Mouse (Mus musculus): ENCODE results near the gene Mrpl45.

The Mrpl45 gene

DNA sequence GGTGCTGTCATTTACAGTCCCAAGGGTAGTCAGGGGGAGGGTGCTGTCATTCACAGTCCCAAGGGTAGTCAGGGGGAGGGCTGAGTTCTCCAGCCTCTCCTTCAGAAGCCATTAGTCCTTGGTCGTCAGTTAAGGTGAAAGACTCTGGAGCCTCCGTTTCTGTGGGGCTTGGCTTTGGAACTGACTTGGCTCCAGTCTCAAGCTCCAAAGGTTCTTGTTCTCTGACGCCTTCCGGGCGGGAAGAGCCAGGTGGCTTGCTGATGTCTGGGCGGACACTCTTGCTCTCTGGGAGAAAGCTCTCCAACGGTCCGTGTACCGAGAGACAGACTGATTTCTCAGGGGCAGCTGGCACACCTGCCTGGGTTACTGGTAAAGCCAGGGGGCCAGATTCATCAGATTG, 18.9 kb downstream of the Mrpl45 start:
- DNase-seq = no peak

DNA sequence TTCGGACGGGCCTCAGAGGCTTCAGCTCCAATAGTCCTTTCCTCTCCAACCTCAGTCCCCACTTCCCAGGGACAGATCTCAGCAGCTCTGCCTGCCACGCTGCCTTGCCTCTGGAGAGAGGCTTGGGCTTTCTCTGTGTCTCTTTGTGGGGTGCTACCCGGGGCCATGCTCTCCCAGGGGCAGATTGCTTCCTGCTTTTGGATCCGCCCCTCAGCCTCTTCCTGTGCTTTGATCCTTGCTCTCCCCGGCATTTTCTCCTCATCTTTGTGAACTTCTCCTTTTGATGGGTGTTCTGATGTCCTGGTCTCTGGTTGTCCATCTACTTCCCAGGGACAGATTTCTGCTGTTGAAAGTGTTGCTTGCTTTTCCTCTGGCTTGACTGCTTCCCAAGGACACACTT, 20.7 kb downstream of the Mrpl45 start:
- DNase-seq = no peak

DNA sequence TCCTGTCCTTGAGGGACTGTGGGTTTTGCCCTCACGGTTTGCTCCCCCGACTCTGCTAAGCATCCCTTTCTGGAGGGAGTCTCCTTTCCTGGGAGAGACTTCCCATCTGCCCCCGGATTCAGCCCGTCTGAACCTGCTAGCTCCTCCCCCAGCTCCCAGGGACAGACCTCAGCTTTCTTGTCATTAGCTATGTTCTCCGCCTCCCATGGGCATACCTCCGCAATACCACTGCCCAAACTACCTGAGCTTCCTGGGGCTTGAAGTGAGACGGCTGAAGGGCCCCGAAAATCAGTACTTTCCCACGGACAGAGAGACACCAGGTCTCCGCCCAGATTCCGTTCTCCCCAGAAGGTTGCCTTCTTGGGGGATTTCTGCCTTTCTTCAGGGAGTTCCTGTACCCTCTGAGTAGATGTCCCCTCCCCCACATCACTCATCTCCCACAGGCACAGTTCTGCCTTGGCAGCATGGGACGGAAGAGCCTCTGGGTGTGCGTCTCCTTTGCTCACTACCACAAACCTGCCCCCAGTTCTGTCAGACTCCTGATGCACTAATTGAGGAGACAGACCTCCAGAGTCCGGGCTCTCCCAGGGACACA, 21.3 kb downstream of the Mrpl45 start:
- DNase-seq = no peak

DNA sequence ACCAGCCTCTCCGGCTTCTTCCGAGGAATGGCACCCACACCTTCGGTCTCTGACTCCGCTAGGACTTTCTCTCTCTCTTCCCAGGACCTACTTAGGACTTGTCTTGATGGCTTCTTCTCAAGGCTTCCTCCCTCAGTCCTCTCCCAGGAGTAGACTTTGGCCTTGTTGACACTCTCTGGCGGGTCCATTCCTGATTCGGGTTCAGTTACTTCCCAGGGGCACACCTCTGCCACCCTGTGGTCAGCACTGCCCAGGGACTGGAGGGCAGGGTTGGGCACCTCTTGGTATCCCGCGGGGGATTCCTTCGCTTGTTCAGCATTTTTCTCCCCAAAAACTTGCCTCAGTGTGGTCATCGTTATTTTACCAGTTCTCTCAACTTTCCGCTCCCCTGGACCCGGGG, 21.8 kb downstream of the Mrpl45 start:
- no peak for DNase-seq

DNA sequence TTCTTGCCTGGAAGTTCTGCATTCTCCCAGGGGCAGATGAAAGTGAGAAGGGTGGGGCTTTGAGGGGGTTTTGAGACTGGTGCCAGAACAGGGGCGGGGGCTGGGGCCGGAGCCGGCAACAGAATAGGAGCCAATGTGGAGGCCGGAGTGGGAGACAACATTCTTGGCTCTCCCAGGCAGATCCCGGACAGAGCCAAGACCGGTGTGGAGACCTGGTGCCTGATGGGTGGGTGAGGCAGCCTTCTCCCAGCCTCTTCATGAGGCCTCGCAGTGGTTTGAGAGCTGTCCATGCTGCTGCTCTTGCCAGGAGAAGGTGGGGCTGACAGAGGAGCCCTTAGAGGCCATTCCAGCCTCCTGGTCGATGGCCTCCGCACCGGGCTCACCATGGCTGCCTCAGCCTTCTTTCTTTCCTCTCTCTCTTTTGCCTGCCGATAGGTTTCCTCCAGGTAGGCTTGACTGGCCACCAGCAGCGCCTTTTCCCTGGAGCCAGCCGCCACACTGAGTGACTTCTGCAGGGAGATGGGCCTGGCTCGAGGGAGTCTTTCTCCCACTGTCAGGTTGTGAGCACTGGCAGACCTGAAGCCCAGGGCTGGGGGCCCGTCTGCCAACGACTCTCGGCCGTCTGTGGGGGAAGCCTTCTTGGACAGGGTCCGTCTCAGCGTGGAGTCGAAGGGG, 22.9 kb downstream of the Mrpl45 start:
- DNase-seq = peak; percentile 35 to 73

DNA sequence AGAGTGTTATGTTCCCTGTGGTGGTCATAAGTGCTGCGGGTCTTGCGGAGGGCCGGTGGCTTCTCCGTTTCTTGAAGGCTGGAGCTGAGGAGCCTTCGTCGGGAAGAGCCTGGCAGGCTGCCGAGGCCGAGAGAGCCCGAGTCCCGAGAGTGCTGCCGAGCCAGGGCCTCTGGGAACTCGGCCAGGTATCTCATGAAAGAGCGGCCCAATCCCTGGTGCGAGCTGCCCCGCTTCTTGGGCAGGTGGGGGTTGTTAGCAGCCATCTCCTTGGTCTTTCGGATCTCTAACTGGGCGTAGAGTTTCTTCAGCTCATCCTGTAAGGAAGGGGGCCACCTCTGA, 23.4 kb downstream of the Mrpl45 start:
- peak; percentile 78 to 89 for DNase-seq

DNA sequence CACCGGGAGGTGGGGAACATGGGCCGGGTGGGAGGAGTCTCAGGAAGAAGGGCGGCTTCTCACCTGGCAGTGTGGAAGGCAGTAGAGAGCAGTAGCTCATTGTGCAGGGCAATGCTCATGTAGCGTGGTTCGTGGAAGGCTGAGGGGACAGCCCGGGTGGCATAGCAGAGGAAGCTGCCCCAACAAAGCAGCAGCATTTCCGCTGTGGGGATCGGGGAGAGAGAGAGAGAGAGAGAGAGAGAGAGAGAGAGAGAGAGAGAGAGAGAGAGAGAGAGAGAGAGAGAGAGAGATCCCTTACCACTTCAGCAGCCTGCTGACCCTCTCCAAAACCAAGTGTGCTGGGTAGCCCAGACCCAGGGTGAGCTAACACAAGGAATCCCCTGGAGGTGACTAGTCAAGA, 27.7 kb downstream of the Mrpl45 start:
- DNase-seq = no peak

DNA sequence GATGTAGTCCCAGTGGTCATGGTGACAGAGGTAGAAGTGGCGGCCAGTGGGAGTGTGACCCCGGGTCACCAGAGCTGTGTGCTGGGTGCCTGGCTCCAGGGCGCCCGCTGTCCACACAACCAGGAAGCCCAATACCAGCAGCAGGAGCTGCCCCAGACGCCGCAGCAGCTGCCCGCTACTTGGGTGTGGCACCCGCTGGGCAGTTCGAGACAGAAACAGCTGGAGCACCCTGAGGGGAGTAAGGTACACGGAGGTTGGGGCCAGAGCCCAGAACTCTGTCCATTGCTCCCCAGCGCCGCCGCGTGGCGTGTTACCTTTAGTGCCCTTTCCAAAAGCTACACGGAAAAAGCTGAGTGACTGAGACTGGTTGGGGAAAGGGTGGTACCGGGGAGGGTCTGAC, 28.1 kb downstream of the Mrpl45 start:
- DNase-seq = peak; percentile 43 to 52

DNA sequence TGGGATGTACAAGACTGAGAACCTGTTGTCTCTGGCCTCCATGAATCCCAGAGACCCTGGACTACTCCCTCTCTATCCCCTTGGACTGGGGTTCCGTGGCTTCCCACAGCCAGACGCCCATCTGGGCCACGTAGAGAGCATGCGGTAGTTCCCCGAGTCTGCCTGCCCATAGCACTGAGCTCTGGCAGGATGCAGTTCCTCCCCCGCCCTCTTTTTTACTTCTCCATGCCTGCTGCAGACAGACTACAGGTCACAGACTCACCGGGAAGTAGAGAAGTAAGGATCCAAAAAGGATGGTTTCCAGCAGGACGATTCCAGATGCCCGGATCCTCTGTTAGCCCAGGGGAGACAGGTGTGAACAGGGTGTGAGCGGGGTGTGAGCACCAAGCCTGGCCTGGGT, 29.9 kb downstream of the Mrpl45 start:
- no peak for DNase-seq

DNA sequence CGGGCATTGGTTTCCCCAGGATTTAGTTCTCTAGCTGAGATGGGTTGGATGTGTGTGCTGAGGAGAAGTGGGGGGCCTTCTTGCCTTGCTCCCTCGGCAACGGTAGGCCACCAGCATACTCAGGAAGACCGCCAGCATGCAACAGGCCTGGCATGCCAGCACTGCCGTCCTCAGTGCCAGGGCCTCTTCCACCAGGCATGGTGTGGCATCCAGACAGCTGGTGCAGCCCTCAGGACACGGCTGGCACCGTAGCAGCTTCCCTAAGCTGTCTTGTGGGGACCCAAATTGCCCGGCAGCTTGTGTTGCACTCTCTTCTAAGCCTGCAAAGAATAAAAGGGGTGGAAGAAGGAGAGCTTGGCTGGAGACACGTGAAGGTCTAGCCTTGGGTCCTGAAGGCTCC, 30.9 kb downstream of the Mrpl45 start:
- DNase-seq = no peak

DNA sequence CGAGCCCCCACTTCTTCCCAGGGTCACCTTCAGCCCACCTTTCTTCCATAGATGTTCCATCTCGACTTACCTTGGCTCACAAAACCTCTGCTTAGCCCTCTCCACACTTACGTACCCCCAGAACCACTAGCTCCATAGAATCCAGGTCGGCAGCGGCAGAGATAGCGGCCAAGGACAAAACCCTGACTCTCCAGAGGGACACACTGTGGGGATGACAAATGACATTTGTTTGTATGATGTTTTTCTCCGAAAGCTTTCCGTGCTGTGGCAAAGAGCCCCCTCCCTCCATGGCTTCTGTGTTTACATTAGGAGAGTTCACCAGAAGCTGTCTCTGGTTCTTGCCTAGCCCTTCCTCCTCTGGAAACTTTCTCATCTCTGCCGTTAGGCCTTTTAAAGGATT, 31.8 kb downstream of the Mrpl45 start:
- no peak for DNase-seq

DNA sequence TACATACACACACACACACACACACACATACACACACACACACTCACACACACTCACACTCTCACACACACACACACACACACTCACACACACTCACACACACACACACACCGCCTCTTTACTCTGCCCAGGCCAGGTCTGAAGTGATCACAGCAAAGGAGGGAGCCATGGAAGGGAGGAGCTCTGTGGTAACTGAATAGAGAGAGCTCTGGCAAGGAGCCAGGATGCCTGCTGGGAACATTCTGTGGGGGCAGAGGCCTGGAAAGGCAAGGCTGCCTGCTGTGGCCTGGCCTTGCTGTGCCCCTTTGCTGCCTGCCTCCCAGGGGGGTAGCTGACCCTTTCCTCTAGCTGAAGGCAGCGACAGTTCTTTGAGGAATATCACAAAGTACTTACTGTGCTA, 34.5 kb downstream of the Mrpl45 start:
- peak; percentile 74 to 75 for DNase-seq

DNA sequence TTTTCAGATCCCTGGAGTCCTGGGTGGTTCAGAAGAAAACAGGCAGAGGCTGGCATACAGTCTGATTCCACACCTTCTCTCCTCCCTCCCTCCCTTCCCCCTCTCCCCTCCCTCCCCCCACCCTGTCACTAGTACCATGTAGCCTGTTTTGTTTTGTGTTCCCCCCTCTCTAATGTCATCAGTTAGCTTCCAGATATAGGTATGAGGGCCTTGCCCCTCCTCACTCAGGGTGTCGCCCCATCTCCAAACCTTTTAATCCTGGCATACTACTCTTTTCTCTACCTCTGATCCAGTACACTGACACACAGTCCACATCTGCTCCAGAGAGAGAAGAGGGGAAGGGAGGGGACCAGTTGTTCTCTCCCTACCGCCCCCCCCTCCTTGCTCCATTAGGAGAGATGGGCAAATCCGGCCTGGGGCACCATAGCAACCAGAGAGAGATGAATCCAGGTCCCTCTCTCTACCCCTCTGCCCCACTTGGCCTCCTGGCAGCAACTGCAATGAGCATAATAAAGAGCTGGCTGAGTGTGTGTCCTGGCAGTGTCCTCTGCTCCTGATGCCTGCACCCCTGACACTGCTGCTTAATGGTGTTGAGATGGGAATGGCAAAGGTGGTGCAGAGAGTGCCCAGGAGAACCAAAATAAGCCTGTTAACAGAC, 36.6 kb downstream of the Mrpl45 start, which contains the start of gene Gpr179:
Gpr179 (minus strand) TSS at position 51 of the 658 bp plus-strand sequence.
- no peak for DNase-seq

DNA sequence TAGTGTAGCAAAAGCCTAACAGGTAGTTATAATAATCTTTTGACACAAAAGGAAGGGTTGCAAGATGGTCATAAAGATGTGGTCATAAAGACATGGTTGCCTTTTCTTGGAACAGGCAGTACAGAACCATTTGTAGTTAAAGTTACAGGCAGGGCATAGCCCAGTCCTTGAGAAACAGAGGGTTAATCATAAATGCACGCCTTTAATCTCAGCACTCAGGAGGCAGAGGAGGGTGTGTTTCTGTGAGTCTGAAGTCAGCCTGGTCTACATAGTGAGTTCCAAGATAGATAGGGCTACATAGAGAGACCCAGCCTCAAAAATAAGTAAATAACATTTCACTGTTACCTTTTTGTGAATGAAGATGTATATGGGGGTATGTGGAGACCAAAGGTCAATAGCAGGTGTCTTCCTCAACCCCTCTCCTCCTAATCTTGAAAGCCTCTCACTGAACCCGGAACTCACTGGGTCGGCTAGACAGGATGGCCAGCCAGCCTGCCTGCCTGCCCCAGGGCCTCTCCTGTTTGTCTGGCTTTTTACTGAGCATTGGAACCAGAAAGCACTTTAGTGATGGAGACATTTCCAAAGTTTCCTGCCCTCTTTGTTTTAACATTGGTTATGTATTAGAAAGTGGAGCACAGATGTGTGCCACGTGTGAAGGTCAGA, 37.5 kb downstream of the Mrpl45 start:
- DNase-seq = no peak

DNA sequence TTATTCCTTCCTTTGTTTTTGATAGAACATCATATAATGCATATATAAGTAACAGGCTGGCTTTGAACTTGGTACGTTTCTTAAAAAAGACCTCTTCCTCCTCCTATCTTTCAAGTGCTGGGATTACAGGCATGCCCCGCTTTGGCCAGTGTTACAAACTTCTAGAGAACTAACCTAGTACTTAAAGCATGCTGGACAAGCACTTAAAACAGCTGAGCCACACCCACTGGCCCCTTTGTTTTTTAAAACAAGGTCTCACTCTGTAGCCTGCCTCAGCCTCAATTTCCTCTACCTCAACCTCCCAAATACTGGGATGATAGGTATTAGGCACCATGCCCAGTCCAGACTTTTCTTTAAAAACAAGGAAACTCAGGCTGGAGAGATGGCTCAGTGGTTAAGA, 39.1 kb downstream of the Mrpl45 start:
- DNase-seq = no peak

DNA sequence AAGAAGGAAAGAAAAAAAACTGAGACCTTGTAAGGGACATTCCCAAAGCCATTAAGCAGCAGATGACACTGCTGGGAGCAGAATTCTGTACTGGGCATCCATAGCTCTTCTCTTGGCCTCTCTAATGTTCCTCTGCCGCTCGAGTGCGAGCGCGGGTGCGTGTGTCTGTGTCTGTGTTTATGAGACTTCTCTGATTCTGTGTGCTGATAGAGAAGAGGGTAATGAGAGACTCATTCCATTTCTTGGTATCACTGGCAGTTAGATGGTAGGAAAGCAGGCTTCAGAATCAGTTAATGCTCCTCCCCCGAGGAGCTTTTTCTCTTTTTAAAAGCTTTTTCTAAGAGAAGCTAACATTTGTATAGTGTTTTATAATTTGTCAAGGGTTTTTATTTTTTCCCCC, 39.7 kb downstream of the Mrpl45 start:
- DNase-seq = no peak

DNA sequence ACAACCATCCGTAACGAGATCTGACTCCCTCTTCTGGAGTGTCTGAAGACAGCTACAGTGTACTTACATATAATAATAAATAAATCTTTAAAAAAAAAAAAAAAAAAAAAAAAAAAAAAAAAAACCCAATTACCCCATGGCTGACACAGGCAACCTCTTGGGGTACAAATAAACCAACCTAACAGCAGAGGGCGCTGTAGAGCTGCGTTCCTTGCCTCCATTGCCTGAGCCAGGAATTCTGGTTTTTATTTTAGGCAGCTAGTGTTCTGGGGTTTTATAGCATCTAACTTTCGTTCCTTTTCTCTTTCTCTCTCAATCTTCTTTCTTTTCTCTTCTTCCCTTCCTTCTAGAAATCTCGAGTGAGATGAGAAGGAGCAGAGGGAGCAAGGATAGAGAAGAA, 42.1 kb downstream of the Mrpl45 start:
- peak; percentile 59 to 82 for DNase-seq

DNA sequence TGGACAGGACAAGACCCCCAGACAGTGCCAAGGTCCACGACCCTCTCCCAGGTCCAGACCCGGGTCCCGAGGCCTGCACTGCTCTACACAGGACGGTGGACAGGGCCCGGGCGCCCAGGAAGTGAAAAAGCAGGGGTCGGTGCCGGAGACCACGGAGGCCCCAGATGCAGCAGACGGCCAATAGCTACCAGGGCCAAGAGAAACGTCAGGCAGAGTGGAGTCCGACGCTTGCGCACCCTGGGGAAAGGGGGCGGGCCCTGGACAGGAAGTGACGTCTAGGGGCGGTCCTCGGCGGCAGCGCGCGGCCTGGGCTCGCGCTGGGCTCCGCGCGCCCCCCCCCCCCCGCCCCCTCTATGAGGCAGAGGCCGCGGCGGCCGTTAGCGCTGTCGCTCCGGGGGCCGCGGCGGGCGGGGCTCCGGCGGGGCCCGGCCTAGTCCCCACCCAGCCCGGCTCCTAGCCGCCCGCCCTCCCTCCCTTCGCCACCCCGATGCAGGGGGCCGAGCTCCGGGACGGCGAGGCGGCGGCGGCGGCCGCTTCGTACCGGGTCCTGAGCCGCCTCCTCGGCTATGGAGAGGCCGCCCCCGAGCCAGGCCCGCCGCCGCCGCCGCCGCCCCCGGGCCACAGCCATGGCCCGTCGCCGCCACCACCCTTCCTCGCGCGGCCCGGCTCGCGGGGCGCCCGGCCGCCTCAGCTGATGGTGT, 46.6 kb downstream of the Mrpl45 start, which contains the start of gene Socs7:
Socs7 (plus strand) TSS at position 604 of the 701 bp plus-strand sequence.
- DNase-seq = peak; percentile 96

DNA sequence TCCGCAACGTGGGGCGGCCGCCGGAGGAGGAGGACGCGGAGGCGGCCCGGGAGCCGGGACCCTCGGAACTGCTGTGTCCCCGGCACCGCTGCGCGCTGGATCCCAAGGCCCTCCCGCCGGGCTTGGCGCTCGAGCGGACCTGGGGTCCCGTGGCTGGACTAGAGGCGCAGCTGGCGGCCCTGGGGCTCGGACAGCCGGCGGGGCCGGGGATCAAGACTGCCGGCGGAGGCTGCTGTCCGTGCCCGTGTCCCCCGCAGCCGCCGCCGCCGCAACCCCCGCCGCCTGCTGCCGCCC, 47.1 kb downstream of the Mrpl45 start:
- DNase-seq = peak in 1 of 2 experiments; percentile 63

DNA sequence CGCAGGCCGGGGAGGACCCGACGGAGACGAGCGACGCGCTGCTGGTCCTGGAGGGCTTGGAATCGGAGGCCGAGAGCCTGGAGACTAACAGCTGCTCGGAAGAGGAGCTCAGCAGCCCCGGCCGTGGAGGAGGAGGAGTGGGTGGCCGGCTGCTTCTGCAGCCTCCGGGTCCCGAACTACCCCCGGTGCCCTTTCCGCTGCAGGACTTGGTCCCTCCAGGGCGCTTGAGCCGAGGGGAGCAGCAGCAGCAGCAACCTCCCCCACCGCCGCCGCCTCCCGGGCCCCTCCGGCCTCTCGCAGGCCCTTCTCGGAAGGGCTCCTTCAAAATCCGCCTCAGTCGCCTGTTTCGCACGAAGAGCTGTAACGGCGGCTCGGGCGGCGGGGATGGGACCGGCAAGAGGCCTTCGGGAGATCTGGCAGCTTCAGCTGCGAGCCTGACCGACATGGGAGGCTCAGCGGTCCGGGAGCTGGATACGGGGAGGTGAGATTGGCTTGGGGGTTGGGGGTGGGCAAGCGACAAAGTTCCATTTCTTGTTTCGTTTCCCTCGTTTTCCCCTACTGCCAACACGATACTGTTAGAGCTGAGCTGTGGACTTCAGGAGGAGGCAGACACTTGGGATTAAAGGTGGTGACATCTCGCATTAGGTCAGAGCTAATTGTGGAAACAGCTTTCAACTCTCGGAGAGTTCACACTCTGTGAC, 47.6 kb downstream of the Mrpl45 start:
- peak; percentile 51 to 60 for DNase-seq

DNA sequence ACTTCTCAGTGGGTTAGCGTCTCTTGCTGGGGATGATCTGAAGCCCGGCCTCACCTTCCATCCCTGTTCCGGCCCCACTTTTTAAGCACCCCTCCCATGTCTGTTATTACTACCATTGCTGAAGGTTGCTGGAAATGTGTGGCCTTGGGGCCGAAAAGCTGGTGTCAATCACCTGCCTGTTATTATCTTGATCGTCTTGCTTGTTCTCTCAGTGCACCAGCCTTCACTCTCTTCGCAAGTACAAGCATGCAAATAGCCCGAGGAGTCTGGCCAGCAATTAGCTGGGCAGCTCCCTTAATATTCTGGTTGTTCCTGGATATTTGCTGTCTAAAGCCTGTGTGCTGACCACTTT, 48.1 kb downstream of the Mrpl45 start:
- DNase-seq = no peak

DNA sequence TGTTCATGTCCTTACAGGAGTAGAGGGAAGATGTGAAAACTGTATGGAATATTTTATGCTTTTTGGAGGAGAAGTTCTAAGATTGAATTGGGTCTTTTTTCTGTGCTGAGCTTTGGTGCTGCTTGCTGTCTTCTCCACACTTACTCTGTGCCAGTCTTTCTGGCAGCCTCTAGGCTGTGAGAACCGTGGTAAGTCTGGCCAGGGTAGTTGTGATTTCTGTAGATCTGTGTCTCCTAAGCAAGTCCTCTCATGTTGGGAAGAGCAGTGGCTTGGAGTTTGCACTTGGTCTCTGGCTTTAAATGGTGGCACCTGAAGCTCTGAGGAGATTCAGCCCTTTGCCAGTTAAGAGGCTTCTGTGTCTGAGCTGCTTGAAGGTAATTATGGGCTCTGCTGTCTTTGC, 50.0 kb downstream of the Mrpl45 start:
- no peak for DNase-seq

DNA sequence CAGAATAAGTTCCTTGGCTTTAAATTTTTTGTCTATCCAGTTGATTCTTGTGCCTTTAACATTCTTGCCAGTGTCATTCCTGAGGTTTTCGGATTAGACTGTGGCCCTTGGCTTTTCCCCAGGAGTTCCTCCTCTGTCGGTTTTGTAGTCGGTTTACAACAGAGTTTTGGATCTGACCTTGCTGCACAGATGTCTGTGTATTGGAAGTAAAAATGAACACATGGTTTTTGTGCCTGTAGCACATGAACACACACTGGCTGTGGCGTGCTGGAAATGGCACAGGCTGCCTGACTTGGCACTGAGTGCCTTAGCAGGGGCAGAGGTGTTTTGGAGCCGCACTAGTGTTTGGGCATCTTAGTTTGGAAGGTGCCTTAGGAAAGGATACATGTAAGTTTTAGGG, 53.0 kb downstream of the Mrpl45 start:
- DNase-seq = no peak

Data from lung, postnatal 4 days (tissue).